Mouse (Mus musculus) hindbrain, embryonic 13.5 days (tissue): ENCODE measurements at regions not wholly inside any gene's neighbourhood (a gene's known extent, or its start where the extent isn't known, plus 50 kb on each side); places are given as distances from the start of the nearest gene placed in this dataset.

ENCODE experiments used
- ATAC-seq: fragments of 200-750 bp; cut with Nextera tagmentation; 2 replicates; pipeline ENCODE4 v1.8.0; 2017; ENCODE audit warnings: moderate TSS enrichment; ENCODE audit not compliant: low FRiP score
- H3K27ac ChIP-seq: fragments of 300-500 bp; sonication (generic); 2 replicates; pipeline ENCODE4 v1.5.1; 2015; ENCODE audit warnings: inconsistent platforms, mild to moderate bottlenecking, moderate library complexity
- H3K27me3 ChIP-seq: fragments of 300-500 bp; sonication (generic); 2 replicates; pipeline ENCODE4 v1.6.1; 2015; ENCODE audit warnings: mild to moderate bottlenecking, inconsistent platforms
- H3K36me3 ChIP-seq: fragments of 300-500 bp; sonication (generic); 2 replicates; pipeline ENCODE4 v1.6.1; 2015; ENCODE audit warnings: mild to moderate bottlenecking, inconsistent platforms
- H3K4me1 ChIP-seq: fragments of 300-500 bp; sonication (generic); replicated peaks from 2 replicates; pipeline ENCODE4 v1.6.1; 2015; ENCODE audit warnings: inconsistent platforms
- H3K4me2 ChIP-seq: fragments of 300-500 bp; sonication (generic); 2 replicates; pipeline ENCODE4 v1.6.1; 2015; ENCODE audit warnings: inconsistent platforms, mild to moderate bottlenecking, moderate library complexity
- H3K4me3 ChIP-seq: fragments of 300-500 bp; sonication (generic); 2 replicates; pipeline ENCODE4 v1.5.1; 2015; ENCODE audit warnings: mild to moderate bottlenecking, inconsistent platforms
- H3K9ac ChIP-seq: fragments of 300-500 bp; sonication (generic); 2 replicates; pipeline ENCODE4 v1.6.1; 2015; ENCODE audit warnings: mild to moderate bottlenecking, inconsistent platforms
- H3K9me3 ChIP-seq: fragments of 300-500 bp; sonication (generic); 2 replicates; pipeline ENCODE4 v1.6.1; 2016; ENCODE audit warnings: inconsistent platforms
- WGBS: fragments of 180-500 bp; shearing (Covaris S2); methylation state at CpG from one replicate; pipeline ENCODE4 v1.1.7; 2015; 5-methylcytosine and 5-hydroxymethylcytosine counted together

DNA sequence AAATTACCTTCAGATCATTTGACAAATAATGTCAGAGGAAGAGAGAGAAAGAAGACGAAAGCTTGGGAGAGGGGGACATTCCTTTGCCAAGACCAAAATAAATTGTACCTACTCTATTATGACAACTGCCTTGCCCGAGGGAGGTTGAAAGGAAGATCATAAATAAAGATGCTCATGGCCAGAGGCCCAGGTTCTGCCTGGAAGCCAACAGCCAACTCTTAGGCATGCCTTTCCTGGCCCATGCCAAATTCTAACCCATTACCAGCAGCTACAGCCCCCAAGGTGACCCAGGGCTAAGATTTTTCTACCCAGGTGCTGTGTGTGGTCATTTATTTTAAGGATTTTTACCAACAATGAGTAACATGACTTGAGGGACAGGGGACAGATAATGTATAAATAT is 54.9 kb downstream of the Cbln1 start:
- Histone ChIP-seq H3K27me3 (no peaks in the 10 kb centered on the region), H3K4me2 (no peak overlapping the region), H3K9me3 (no peaks in the 10 kb centered on the region), H3K36me3 (no peaks in the 10 kb centered on the region), H3K9ac (no peak overlapping the region), H3K27ac (no peak overlapping the region), H3K4me3 (no peak overlapping the region), H3K4me1 (no peaks in the 10 kb centered on the region)
- no peak for ATAC-seq
- WGBS = 65% methylated on average over 2 of the region's 2 CpGs

DNA sequence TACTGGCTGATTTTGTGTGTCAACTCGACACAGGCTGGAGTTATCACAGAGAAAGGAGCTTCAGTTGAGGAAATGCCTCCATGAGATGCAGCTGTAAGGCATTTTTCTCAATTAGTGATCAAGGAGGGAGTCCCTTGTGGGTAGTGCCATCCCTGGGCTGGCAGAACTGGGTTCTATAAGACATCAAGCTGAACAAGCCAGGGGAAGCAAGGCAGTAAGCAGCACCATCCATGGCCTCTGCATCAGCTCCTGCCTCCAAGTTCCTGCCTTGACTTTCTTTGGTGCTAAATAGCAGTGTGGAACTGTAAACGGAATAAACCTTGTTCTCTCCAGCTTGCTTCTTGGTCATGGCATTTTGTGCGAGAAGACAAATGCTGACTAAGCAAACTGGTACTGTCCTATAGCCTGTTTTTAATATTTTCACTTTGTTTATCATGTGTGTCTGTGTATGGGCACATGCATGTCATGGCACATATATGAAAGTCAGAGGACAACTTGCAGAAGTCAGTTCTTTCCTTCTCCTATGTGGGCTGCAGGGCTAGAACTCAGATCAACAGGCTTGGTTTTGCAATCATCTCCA is 57.3 kb downstream of the Cbln1 start:
- H3K9ac ChIP-seq = no peak overlapping the region
- H3K36me3 ChIP-seq = no peaks in the 10 kb centered on the region
- no peak for ATAC-seq
- H3K4me2 ChIP-seq = no peak overlapping the region
- no peaks in the 10 kb centered on the region for H3K27me3 ChIP-seq
- H3K9me3 ChIP-seq = no peaks in the 10 kb centered on the region
- no peak overlapping the region for H3K27ac ChIP-seq
- 0 out of 2 replicates have a peak, but pooled peaks cover 4% of the 10 kb centered on the region for H3K4me1 ChIP-seq
- H3K4me3 ChIP-seq = no peak overlapping the region
- WGBS = 81% methylated on average over 3 of the region's 3 CpGs

DNA sequence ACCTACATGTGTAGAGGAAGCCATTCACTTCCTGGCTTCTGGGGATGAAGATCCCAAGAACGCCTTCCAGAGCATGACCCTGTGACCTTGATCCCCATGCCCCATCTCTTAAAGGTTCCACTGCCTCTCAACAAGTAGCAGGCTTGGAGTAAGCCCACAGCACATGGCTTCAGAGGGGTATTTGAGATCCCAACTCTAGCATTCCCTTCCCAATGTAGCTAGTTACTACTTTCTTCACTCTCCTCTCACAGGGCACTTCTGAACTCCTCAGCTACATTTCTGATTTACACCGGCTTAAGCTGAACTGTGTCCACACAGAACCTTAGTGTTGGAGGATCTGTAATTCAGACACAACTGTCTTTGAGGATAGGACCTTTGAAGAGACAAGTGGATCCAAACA is 83.4 kb downstream of the Cbln1 start:
- Histone ChIP-seq H3K4me3 (no peak overlapping the region), H3K4me1 (peaks cover 3% of the 10 kb centered on the region), H3K36me3 (no peaks in the 10 kb centered on the region), H3K27me3 (no peaks in the 10 kb centered on the region), H3K27ac (no peak overlapping the region), H3K4me2 (no peak overlapping the region), H3K9me3 (no peaks in the 10 kb centered on the region), H3K9ac (no peak overlapping the region)
- 82% methylated on average over 2 of the region's 2 CpGs for WGBS
- no peak for ATAC-seq

DNA sequence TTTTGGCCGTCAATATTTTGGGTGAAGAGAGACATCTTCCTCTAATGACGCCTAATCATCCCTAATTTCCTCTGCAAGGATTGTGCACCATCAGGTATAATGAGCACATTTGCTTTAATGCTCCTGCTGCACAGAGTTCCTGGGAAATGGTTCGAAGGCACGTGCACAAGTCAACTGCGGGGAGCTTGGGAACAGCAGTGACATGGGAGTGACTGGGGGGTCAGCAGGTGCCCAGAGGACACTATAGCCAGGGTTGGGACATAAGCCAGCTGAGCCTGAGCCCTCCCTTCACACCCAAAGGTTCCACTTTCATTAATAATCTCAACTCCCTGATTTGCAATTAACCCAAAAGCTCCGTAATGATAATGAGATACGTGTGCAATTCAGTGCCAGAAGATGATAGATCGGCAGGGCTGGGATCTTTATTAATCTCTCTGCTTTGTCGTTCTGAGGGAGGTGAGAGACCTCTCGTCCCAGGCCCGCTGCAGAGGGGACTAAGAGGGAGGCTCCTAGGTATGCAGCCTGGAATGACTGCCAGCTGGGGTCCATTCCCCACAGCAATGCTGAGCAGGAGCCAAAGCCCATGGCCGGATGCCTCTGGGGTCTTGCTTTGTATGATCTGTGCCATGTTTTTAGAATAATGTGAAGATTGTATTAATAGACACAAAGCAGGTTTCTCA is 88.7 kb downstream of the Cbln1 start:
- ATAC-seq = no peak
- Histone ChIP-seq H3K27me3 (no peaks in the 10 kb centered on the region), H3K4me2 (no peak overlapping the region), H3K36me3 (no peaks in the 10 kb centered on the region), H3K4me1 (peaks cover 28% of the 10 kb centered on the region), H3K9ac (no peak overlapping the region), H3K9me3 (no peaks in the 10 kb centered on the region), H3K4me3 (no peak overlapping the region), H3K27ac (peak overlapping the region; percentile 67)
- whole genome bisulfite sequencing = 41% methylated on average over 12 of the region's 12 CpGs

DNA sequence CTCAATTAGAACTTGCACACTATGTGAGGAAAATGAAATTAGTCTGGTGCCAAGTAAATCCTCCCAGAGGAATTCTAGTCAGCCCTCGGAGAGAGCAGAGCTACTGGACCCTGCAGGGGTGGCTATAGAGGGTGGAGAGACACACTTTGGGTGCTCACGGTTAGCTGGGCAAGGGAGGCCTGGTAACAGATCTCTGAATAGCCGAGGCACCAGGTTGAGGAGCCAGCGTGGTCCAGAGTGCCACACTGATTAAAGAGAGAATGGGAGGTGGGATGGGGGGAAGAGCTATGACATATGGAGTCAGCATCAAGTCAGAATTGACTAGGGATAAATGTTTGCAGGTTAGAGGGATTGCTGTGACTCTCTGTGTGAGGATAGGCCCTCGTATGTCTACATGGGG is 90.1 kb downstream of the Cbln1 start:
- ATAC-seq = no peak
- H3K9me3 ChIP-seq = no peaks in the 10 kb centered on the region
- H3K36me3 ChIP-seq = no peaks in the 10 kb centered on the region
- no peak overlapping the region for H3K4me2 ChIP-seq
- no peak overlapping the region for H3K4me3 ChIP-seq
- 71% methylated on average over 5 of the region's 5 CpGs for WGBS
- H3K9ac ChIP-seq = no peak overlapping the region
- H3K27me3 ChIP-seq = no peaks in the 10 kb centered on the region
- peak overlapping the region; percentile 4; the same call in 1 of the 2 replicates for H3K27ac ChIP-seq
- H3K4me1 ChIP-seq = peaks cover 28% of the 10 kb centered on the region

DNA sequence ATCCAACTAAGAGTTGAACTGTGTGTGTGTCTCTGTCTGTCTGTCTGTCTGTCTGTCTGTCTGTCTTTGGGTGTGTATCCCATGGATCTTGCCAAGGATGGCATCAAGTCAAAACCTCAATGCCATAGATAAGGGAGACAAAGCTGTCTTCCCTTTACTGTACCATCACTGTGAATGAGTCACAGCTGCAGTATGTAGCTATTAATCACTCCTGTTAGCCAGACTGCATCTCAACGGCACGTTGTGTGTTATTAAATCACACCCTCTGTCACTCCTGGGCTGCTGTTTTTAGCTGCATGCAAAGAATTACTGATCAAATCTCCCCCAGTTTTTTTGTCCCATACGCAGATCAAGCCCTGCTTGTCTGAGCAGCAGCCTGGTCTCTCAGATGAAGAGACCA is 91.6 kb downstream of the Cbln1 start:
- H3K27ac ChIP-seq = no peak overlapping the region
- ATAC-seq = no peak
- H3K36me3 ChIP-seq = no peaks in the 10 kb centered on the region
- no peaks in the 10 kb centered on the region for H3K9me3 ChIP-seq
- H3K27me3 ChIP-seq = no peaks in the 10 kb centered on the region
- no peak overlapping the region for H3K4me3 ChIP-seq
- no peak overlapping the region for H3K4me2 ChIP-seq
- WGBS = 46% methylated on average over 3 of the region's 3 CpGs
- H3K9ac ChIP-seq = no peak overlapping the region
- peaks cover 28% of the 10 kb centered on the region for H3K4me1 ChIP-seq

DNA sequence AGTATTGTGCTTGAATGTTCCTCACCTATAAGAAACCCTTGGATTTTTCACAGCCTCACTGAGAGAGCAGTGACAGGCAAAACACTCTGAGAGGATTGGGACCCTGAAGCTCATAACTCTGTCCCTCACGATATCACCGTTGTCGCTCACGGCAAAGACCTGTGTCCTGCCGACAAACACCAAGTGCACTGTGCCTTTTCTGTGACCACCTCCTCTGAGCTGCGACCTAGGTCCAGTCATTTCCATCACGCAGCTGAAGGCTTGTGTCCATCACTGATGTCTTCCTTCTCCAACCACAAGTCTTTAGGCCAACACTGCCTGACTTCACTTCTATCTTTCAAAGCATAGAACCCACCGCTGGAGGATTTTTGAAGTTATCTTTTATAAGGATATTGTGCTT is 93.1 kb downstream of the Cbln1 start:
- Histone ChIP-seq H3K9me3 (no peaks in the 10 kb centered on the region), H3K9ac (no peak overlapping the region), H3K4me1 (peaks cover 37% of the 10 kb centered on the region), H3K4me2 (no peak overlapping the region), H3K36me3 (no peaks in the 10 kb centered on the region), H3K27me3 (0 out of 2 replicates have a peak, but pooled peaks cover 3% of the 10 kb centered on the region), H3K27ac (no peak overlapping the region), H3K4me3 (no peak overlapping the region)
- ATAC-seq = no peak
- 93% methylated on average over 8 of the region's 8 CpGs for WGBS

DNA sequence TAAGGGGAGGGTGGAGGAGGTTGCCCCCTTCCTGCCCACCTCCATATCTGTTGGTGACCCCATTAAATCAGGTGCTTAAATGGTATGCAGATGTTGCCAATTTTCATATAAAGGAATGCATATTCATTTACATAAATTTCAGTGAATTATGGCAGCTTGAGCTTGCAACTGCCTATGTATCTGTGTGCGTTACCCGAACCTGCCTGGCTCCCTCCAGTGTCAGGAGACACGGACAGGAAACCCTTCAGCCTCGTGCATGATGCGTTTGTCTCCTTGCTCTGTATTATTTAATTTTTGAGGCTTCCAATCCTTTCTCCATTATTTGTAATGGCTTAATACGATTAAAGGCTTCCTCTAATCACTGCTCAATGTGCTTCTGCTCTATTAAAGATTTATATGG is 98.4 kb downstream of the Cbln1 start:
- Histone ChIP-seq H3K9ac (no peak overlapping the region), H3K36me3 (no peaks in the 10 kb centered on the region), H3K4me1 (peaks cover 17% of the 10 kb centered on the region), H3K9me3 (no peaks in the 10 kb centered on the region), H3K4me2 (no peak overlapping the region), H3K27ac (0 out of 2 replicates have a peak overlapping the region, but pooled peaks have one; percentile 1), H3K27me3 (0 out of 2 replicates have a peak, but pooled peaks cover 3% of the 10 kb centered on the region), H3K4me3 (no peak overlapping the region)
- ATAC-seq = no peak
- 51% methylated on average over 6 of the region's 6 CpGs for WGBS

DNA sequence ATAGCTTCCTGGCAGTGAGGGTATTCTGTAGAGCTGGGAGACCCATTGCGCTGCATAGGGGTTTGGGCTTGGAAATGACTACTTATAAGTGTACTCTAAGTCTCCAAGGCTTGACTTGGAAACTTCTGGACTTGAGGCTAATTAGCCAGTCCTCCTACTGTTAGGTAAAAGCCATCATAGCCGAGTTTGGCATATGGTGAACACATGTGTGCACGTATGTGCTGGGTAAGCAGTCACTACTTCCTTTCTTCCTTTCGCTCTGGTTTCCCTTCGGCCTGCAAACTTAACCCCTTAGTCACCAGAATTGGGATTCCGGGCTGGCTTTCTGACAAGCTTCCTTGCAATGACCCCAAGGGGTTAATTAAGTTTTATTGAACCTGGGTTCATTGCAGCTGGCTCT is 98.9 kb downstream of the Cbln1 start:
- 31% methylated on average over 6 of the region's 6 CpGs for WGBS
- H3K4me2 ChIP-seq = no peak overlapping the region
- H3K36me3 ChIP-seq = no peaks in the 10 kb centered on the region
- 0 out of 2 replicates have a peak, but pooled peaks cover 3% of the 10 kb centered on the region for H3K27me3 ChIP-seq
- no peaks in the 10 kb centered on the region for H3K9me3 ChIP-seq
- H3K4me3 ChIP-seq = no peak overlapping the region
- no peak overlapping the region for H3K9ac ChIP-seq
- no peak for ATAC-seq
- H3K4me1 ChIP-seq = peaks cover 17% of the 10 kb centered on the region
- 0 out of 2 replicates have a peak overlapping the region, but pooled peaks have one; percentile 1 for H3K27ac ChIP-seq

DNA sequence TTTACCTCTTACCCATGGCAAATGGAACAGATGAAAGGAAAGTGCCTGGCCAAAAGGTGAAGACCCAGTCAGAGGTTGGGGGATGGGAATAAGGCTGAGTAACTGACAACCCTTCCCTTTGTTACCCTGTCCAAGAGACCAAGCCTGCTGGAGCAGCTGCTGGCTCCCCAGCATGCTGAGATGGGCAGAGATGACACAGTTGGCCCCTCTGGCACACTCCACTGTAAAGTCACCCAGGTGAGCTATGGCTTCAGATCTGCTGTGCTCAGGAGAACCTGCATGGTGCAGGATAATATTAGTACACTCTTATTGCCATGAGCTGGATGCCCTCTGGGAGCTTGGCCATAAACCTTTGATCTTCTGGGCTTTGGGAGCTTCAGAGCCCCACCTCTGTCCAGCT is 100.3 kb downstream of the Cbln1 start:
- Histone ChIP-seq H3K27ac (no peak overlapping the region), H3K4me2 (no peak overlapping the region), H3K4me1 (peaks cover 17% of the 10 kb centered on the region), H3K4me3 (no peak overlapping the region), H3K27me3 (0 out of 2 replicates have a peak, but pooled peaks cover 3% of the 10 kb centered on the region), H3K9me3 (no peaks in the 10 kb centered on the region), H3K9ac (no peak overlapping the region), H3K36me3 (no peaks in the 10 kb centered on the region)
- ATAC-seq = no peak

DNA sequence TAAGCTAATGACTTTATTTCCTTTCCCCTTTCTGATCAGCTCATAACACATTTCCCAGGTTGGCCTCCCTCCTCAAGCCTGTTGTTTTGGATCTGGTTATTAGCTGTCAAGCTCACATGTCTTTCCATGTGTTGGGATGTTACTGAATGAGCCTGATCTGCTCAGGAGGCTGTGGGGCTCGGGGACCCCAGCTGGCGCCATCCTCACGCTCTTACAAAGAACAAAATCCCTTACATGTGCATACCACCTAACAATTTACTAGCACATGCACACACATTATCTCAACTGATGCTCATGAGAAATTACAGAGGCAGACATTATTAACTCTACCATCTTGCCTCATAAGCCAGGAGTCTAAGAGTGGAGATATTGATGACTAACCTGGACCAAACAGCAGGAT is 102.2 kb downstream of the Cbln1 start:
- WGBS = 71% methylated on average over 3 of the region's 3 CpGs
- no peak for ATAC-seq
- no peaks in the 10 kb centered on the region for H3K36me3 ChIP-seq

DNA sequence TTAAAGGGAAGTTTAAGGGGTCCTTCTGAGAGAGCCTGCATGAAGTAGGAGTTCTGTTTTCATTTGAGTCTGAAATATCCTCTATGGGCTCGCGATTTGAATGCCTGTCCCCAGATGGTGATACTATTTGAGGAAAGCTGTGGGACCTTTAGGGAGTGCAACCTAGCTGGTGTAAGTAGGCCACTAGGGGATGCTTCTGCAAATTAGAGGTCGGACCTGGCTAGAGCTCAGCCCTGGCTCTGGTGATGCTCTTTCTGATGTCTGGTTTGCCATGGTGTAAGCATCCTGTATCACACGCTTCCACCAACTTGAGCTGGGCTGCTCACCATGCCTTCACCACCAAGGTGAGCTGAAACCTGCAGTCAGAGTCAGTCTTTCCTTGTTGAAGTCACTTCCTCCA is 121.9 kb downstream of the Cbln1 start:
- Histone ChIP-seq H3K4me1 (peaks cover 10% of the 10 kb centered on the region; the same call in 1 of the 2 replicates), H3K9me3 (no peaks in the 10 kb centered on the region), H3K4me2 (no peak overlapping the region), H3K9ac (no peak overlapping the region), H3K4me3 (no peak overlapping the region), H3K36me3 (no peaks in the 10 kb centered on the region), H3K27me3 (no peaks in the 10 kb centered on the region), H3K27ac (no peak overlapping the region)
- no peak for ATAC-seq
- WGBS = 81% methylated on average over 4 of the region's 4 CpGs

More for the DNA sequence above, 102.2 kb downstream of the Cbln1 start:
- 0 out of 2 replicates have a peak overlapping the region, but pooled peaks have one; percentile 63 for H3K27ac ChIP-seq
- no peak overlapping the region for H3K4me2 ChIP-seq
- no peak overlapping the region for H3K9ac ChIP-seq
- no peak overlapping the region for H3K4me3 ChIP-seq
- H3K27me3 ChIP-seq = 0 out of 2 replicates have a peak, but pooled peaks cover 2% of the 10 kb centered on the region
- H3K4me1 ChIP-seq = peaks cover 17% of the 10 kb centered on the region
- H3K9me3 ChIP-seq = no peaks in the 10 kb centered on the region

DNA sequence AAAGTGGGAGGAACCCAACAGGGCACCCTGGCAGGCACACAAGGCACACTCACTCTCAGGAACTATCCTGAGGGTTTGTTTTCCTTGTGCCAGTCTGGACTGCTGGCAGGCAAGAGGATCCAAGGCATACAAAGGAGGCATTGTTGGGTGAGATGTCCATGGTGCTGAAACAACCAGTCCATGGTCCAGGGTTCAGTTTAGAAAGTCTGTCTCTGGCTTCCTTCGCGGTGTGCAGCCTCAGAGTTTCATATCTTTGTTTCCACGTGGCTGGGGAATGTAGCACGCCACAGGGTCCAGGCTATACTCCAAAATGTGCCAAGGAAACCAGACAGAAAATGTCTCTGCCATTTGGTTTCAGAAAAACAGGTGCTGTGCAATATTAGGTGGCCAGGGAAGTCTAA is 122.6 kb downstream of the Cbln1 start:
- no peaks in the 10 kb centered on the region for H3K36me3 ChIP-seq
- 55% methylated on average over 4 of the region's 4 CpGs for WGBS
- H3K4me2 ChIP-seq = no peak overlapping the region
- ATAC-seq = no peak
- H3K4me3 ChIP-seq = no peak overlapping the region
- H3K27me3 ChIP-seq = no peaks in the 10 kb centered on the region
- no peaks in the 10 kb centered on the region for H3K9me3 ChIP-seq
- no peak overlapping the region for H3K27ac ChIP-seq
- peaks cover 8% of the 10 kb centered on the region; the same call in 1 of the 2 replicates for H3K4me1 ChIP-seq
- no peak overlapping the region for H3K9ac ChIP-seq
